Mouse (Mus musculus): ENCODE measurements around the gene Pank4. TPM values are rescaled to one million over a fixed set of nuclear protein-coding genes. Genes with fewer than 3 reads are reported as not detected.

Gene Pank4
- total RNA-seq, 1 experiment = 29.3 TPM

GRCm38 (mm10) chr4:154922291-154922690, 41.6 kb upstream of the Pank4 start:
- in situ Hi-C loops (cut with MboI; ENCODE audit: low sequenced_read_pairs in 2 of 2, unreplicated experiment in 2 of 2) = no loop called here
- H3K36me3 ChIP-seq (ENCODE audit: control insufficient read depth, insufficient read depth, low read length, poor library complexity, severe bottlenecking) = no peaks in the 10 kb centered on the region
- TF ChIP-seq CHD2 (IDR thresholded peaks at IDR 0.05; ENCODE audit: low read depth, low read length) = no peak
- no peak for TF ChIP-seq ZC3H11A (IDR thresholded peaks at IDR 0.05; ENCODE audit: borderline replicate concordance, low read depth, low read length)
- TF ChIP-seq ZNF384 (IDR thresholded peaks at IDR 0.05; ENCODE audit: low read depth, low read length) = no peak
- no peak for TF ChIP-seq MAFK (IDR thresholded peaks at IDR 0.05; ENCODE audit: insufficient read depth, low read depth, low read length)
- no peak for TF ChIP-seq HCFC1 (IDR thresholded peaks at IDR 0.05; ENCODE audit: borderline replicate concordance, insufficient read depth, low read length)
- H3K4me3 ChIP-seq (ENCODE audit: insufficient read depth in 1 of 2, low read depth in 1 of 2, low read length in 2 of 2, poor library complexity in 1 of 2, severe bottlenecking in 1 of 2) = no peak overlapping the region
- H3K27ac ChIP-seq (ENCODE audit: insufficient read depth, low read depth, low read length, poor library complexity, severe bottlenecking) = no peak overlapping the region
- no peaks in the 10 kb centered on the region for H3K9me3 ChIP-seq (ENCODE audit: control insufficient read depth, insufficient read depth, low read depth, low read length)
- no peak overlapping the region for H3K9ac ChIP-seq (ENCODE audit: insufficient read depth, low read depth, low read length, poor library complexity, severe bottlenecking)
- DNase-seq (ENCODE audit: low read depth, low spot score) = no peak
- no peaks in the 10 kb centered on the region for H3K4me1 ChIP-seq (ENCODE audit: control insufficient read depth in 2 of 2, insufficient read depth in 2 of 2, low read length in 2 of 2, poor library complexity in 1 of 2)

- no peak for TF ChIP-seq HCFC1 (IDR thresholded peaks at IDR 0.05; ENCODE audit: borderline replicate concordance, insufficient read depth, low read length)
- TF ChIP-seq ZC3H11A (IDR thresholded peaks at IDR 0.05; ENCODE audit: borderline replicate concordance, low read depth, low read length) = no peak
- no peak for TF ChIP-seq ZNF384 (IDR thresholded peaks at IDR 0.05; ENCODE audit: low read depth, low read length)
- no peak for TF ChIP-seq CHD2 (IDR thresholded peaks at IDR 0.05; ENCODE audit: low read depth, low read length)
- TF ChIP-seq MAFK (IDR thresholded peaks at IDR 0.05; ENCODE audit: insufficient read depth, low read depth, low read length) = no peak
- Histone ChIP-seq H3K4me3 (ENCODE audit: insufficient read depth in 1 of 2, low read depth in 1 of 2, low read length in 2 of 2, poor library complexity in 1 of 2, severe bottlenecking in 1 of 2) (no peak overlapping the region), H3K27ac (ENCODE audit: insufficient read depth, low read depth, low read length, poor library complexity, severe bottlenecking) (no peak overlapping the region; the same call in 1 of the 2 replicates), H3K4me1 (ENCODE audit: control insufficient read depth in 2 of 2, insufficient read depth in 2 of 2, low read length in 2 of 2, poor library complexity in 1 of 2) (no peaks in the 10 kb centered on the region), H3K9me3 (ENCODE audit: control insufficient read depth, insufficient read depth, low read depth, low read length) (no peaks in the 10 kb centered on the region), H3K36me3 (ENCODE audit: control insufficient read depth, insufficient read depth, low read length, poor library complexity, severe bottlenecking) (no peaks in the 10 kb centered on the region), H3K9ac (ENCODE audit: insufficient read depth, low read depth, low read length, poor library complexity, severe bottlenecking) (no peak overlapping the region)
- no peak for DNase-seq (ENCODE audit: low read depth, low spot score)
- in situ Hi-C loops (cut with MboI; ENCODE audit: low sequenced_read_pairs in 2 of 2, unreplicated experiment in 2 of 2) = no loop called here
Observed at GRCm38 (mm10) chr4:154922931-154923330, 41.0 kb upstream of the Pank4 start.

- TF ChIP-seq CHD2 (IDR thresholded peaks at IDR 0.05; ENCODE audit: low read depth, low read length) (no peak), ZNF384 (IDR thresholded peaks at IDR 0.05; ENCODE audit: low read depth, low read length) (no peak), MAFK (IDR thresholded peaks at IDR 0.05; ENCODE audit: insufficient read depth, low read depth, low read length) (no peak), ZC3H11A (IDR thresholded peaks at IDR 0.05; ENCODE audit: borderline replicate concordance, low read depth, low read length) (no peak), HCFC1 (IDR thresholded peaks at IDR 0.05; ENCODE audit: borderline replicate concordance, insufficient read depth, low read length) (no peak)
- no peak overlapping the region for H3K9ac ChIP-seq (ENCODE audit: insufficient read depth, low read depth, low read length, poor library complexity, severe bottlenecking)
- no peak overlapping the region for H3K4me3 ChIP-seq (ENCODE audit: insufficient read depth in 1 of 2, low read depth in 1 of 2, low read length in 2 of 2, poor library complexity in 1 of 2, severe bottlenecking in 1 of 2)
- DNase-seq (ENCODE audit: low read depth, low spot score) = peak; percentile 63
- peaks cover 0 to 4% of the 10 kb centered on the region in 2 experiments; a peak in 1 of 4 replicates for H3K4me1 ChIP-seq (ENCODE audit: control insufficient read depth in 2 of 2, insufficient read depth in 2 of 2, low read length in 2 of 2, poor library complexity in 1 of 2)
- no peaks in the 10 kb centered on the region for H3K36me3 ChIP-seq (ENCODE audit: control insufficient read depth, insufficient read depth, low read length, poor library complexity, severe bottlenecking)
- in situ Hi-C loops (cut with MboI; ENCODE audit: low sequenced_read_pairs in 2 of 2, unreplicated experiment in 2 of 2) = no loop called here
- H3K27ac ChIP-seq (ENCODE audit: insufficient read depth, low read depth, low read length, poor library complexity, severe bottlenecking) = no peak overlapping the region
- H3K9me3 ChIP-seq (ENCODE audit: control insufficient read depth, insufficient read depth, low read depth, low read length) = no peaks in the 10 kb centered on the region
Observed at GRCm38 (mm10) chr4:154925413-154925812, 38.5 kb upstream of the Pank4 start.

- TF ChIP-seq HCFC1 (IDR thresholded peaks at IDR 0.05; ENCODE audit: borderline replicate concordance, insufficient read depth, low read length) (no peak), MAFK (IDR thresholded peaks at IDR 0.05; ENCODE audit: insufficient read depth, low read depth, low read length) (no peak), ZNF384 (IDR thresholded peaks at IDR 0.05; ENCODE audit: low read depth, low read length) (no peak), CHD2 (IDR thresholded peaks at IDR 0.05; ENCODE audit: low read depth, low read length) (no peak), ZC3H11A (IDR thresholded peaks at IDR 0.05; ENCODE audit: borderline replicate concordance, low read depth, low read length) (no peak)
- Histone ChIP-seq H3K9ac (ENCODE audit: insufficient read depth, low read depth, low read length, poor library complexity, severe bottlenecking) (no peak overlapping the region), H3K27ac (ENCODE audit: insufficient read depth, low read depth, low read length, poor library complexity, severe bottlenecking) (no peak overlapping the region), H3K36me3 (ENCODE audit: control insufficient read depth, insufficient read depth, low read length, poor library complexity, severe bottlenecking) (no peaks in the 10 kb centered on the region), H3K4me3 (ENCODE audit: insufficient read depth in 1 of 2, low read depth in 1 of 2, low read length in 2 of 2, poor library complexity in 1 of 2, severe bottlenecking in 1 of 2) (no peak overlapping the region), H3K4me1 (ENCODE audit: control insufficient read depth in 2 of 2, insufficient read depth in 2 of 2, low read length in 2 of 2, poor library complexity in 1 of 2) (peaks cover 0 to 4% of the 10 kb centered on the region in 2 experiments; a peak in 1 of 4 replicates), H3K9me3 (ENCODE audit: control insufficient read depth, insufficient read depth, low read depth, low read length) (no peaks in the 10 kb centered on the region)
- in situ Hi-C loops (cut with MboI; ENCODE audit: low sequenced_read_pairs in 2 of 2, unreplicated experiment in 2 of 2) = no loop called here
- DNase-seq (ENCODE audit: low read depth, low spot score) = no peak
Observed at GRCm38 (mm10) chr4:154926969-154927898, 36.7 kb upstream of the Pank4 start.
